Mouse (Mus musculus) spleen, adult 2 months (tissue): ENCODE results near the gene Olfr18. TPM values are rescaled to one million over a fixed set of nuclear protein-coding genes. Genes with fewer than 3 reads are reported as not detected.

Experiments
- DNase-seq, 2 experiments: peaks; one replicate each; pipeline versions ENCODE4 v3.0.0 to v3.0.0-alpha.2; 2012 to 2021; ENCODE audit warnings: low spot score in 2 of 2, low read depth in 1 of 2
- H3K27ac ChIP-seq: fragments of 200-500 bp; 2 replicates; pipeline ENCODE4 v1.5.1; 2012; ENCODE audit warnings: low read length, inconsistent platforms; ENCODE audit not compliant: insufficient read depth
- H3K27me3 ChIP-seq: fragments of 200-500 bp; 2 replicates; pipeline ENCODE4 v1.6.1; 2012; ENCODE audit warnings: mild to moderate bottlenecking, moderate library complexity, low read length, inconsistent platforms; ENCODE audit not compliant: control insufficient read depth, insufficient read depth
- H3K36me3 ChIP-seq: fragments of 200-500 bp; 2 replicates; pipeline ENCODE4 v1.6.1; 2012; ENCODE audit warnings: mild to moderate bottlenecking, low read length, inconsistent platforms; ENCODE audit not compliant: control insufficient read depth, insufficient read depth
- H3K4me1 ChIP-seq: fragments of 200-500 bp; 2 replicates; pipeline ENCODE4 v1.6.1; 2011; ENCODE audit warnings: inconsistent platforms; ENCODE audit not compliant: control insufficient read depth, insufficient read depth, insufficient read length
- H3K4me3 ChIP-seq: fragments of 200-500 bp; 2 replicates; pipeline ENCODE4 v1.5.1; 2011; ENCODE audit warnings: mild to moderate bottlenecking, inconsistent platforms; ENCODE audit not compliant: insufficient read depth, insufficient read length; ENCODE audit errors: extremely low read depth
- CTCF ChIP-seq: fragments of 200-500 bp; IDR thresholded peaks from 2 replicates; pipeline ENCODE4 v1.5.1; 2011; ENCODE audit warnings: mild to moderate bottlenecking, inconsistent platforms; ENCODE audit not compliant: insufficient read depth, insufficient read length, insufficient replicate concordance; ENCODE audit errors: extremely low read depth
- POLR2A ChIP-seq: fragments of 200-500 bp; IDR thresholded peaks from 2 replicates; pipeline ENCODE4 v1.6.1; 2011; ENCODE audit warnings: low read depth, low read length, inconsistent platforms
- WGBS: fragments of 180-500 bp; shearing (Covaris S2); methylation state at CpG from one replicate; pipeline ENCODE4 v1.1.7; 2018; 5-methylcytosine and 5-hydroxymethylcytosine counted together
- polyA plus RNA-seq: library from polyadenylated mRNA; depleted of rRNA; stranded (reverse); fragments of >200 nt; gene quantifications from 2 replicates; pipeline ENCODE4 v1.2.3, GENCODE M21; 2012; rRNA removed

Gene Olfr18
- polyA plus RNA-seq, result not detected in 2 replicates

DNA sequence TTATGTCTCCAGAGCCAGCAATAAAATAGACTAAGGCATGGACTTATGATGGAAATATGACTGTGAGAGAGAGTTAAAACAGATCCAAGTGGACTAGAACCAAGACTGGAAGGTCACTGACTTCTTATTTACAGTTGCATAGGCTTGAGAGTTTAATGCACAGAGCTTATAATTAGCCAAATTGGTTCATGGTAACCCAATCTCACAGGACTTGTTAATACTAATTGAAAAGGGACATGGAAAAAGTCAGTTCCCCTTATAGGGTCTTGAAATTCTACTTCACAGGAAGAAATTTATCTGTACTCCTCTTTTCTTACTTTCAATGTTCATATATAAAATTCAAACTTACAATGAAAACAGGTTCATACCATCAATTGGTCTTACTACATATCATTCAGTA lies at the start of gene Olfr18:
TSS of gene Olfr18 (minus strand) at position 101 of the 400 bp plus-strand sequence.
- TF ChIP-seq CTCF (no peak), POLR2A (no peak)
- no peak within 1 kb of the TSS for H3K27ac ChIP-seq

DNA sequence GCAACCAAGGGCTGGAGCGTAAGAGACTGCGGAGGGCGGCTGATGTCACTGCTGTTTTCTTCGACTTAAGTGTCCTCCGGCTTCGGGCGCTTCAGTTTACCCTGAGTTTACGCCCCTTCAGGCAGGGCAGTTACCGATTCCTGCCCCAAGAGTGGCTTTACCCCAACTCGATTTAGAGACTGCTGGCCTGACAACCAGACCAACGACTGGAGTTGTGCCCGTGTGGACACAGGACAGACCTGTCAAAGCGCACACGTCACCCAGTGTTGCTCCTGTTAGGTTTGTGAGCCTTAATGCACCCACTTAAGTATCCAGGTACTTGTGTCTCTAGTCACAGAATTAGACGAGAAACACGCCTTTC lies 49.4 kb upstream of the Olfr18 start:
- no peak for TF ChIP-seq CTCF
- no peak for TF ChIP-seq POLR2A
- 11% methylated on average over 16 of the region's 16 CpGs for WGBS
- H3K27ac ChIP-seq, result peak overlapping the region; percentile 57

More for the DNA sequence above, at the start of gene Olfr18:
- no peak for DNase-seq
- H3K4me1 ChIP-seq, result no peaks in the 10 kb centered on the region
- no peak within 1 kb of the TSS for H3K4me3 ChIP-seq
- no peaks in the 10 kb centered on the region for H3K36me3 ChIP-seq
- H3K27me3 ChIP-seq, result no peaks in the 10 kb centered on the region

DNA sequence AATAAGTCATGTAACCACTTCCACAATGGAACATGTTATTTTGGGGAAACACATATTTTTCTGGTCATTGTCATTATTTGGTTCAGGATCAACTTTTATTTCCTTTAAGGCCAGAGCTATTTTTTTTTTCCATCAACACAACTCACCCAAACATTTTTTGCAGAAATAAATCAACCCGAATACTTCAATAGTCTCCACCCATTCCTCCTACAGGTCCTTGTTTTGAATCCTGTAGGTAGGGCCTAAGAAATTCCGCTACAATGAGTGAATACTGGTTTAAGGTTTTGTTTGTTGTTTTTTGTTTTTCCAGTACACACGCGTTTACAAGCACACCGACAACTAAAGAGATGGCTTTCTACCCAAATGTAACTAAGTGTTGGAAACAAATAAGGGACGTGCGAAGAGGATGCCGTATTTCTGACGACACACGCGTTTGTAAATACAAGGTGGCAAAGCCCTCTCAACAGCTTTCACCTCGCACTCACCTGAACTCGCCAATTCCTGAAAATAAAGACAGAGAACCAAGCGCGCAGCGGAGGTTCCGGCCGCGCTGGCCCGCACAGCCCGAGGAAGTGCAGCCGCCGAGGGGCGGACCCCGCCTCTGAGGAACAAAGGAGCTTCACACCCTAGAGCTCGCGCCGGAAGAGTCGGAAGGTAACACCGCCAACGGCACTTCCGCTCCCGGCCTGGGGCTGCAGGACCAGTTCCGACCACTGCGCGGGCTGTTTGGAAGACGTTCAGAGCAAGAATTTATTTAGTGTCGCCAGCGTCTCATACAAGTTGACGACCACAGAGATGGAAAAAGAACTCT lies 48.8 kb upstream of the Olfr18 start, which contains the start of gene Zfp560:
TSS of gene Zfp560 (minus strand) at position 646 of the 811 bp plus-strand sequence.
- Histone ChIP-seq H3K27ac (peak within 1 kb of the TSS; percentile 62), H3K4me3 (peak within 1 kb of the TSS; percentile 74), H3K36me3 (no peaks in the 10 kb centered on the region), H3K27me3 (no peaks in the 10 kb centered on the region), H3K4me1 (no peaks in the 10 kb centered on the region)
- peak; percentile 81 to 88 for DNase-seq
- TF ChIP-seq CTCF, result peak; percentile 70
- no peak for TF ChIP-seq POLR2A
- 2% methylated on average over 40 of the region's 40 CpGs for WGBS

More for the DNA sequence above, 49.4 kb upstream of the Olfr18 start:
- no peak for DNase-seq
- no peaks in the 10 kb centered on the region for H3K27me3 ChIP-seq
- H3K4me3 ChIP-seq, result peak overlapping the region; percentile 74
- H3K36me3 ChIP-seq, result no peaks in the 10 kb centered on the region
- no peaks in the 10 kb centered on the region for H3K4me1 ChIP-seq

DNA sequence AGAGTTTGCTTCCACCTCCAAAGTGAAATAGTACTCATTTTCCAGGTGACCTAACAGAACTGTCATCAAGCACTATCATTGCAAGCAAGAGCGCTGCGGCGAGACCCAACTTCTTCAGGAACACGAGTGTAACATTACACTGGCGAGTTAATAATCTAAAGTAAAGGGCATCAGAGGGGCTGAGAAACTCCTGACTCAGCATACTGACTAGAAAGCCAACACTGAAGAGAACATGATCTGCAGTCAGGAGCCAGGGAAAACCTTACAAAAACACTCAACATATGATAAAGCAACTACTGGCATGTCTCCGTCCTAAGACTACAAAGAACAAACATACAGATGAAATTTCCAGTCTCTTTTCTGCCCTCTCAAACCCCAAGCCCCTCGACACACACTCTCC lies 47.8 kb upstream of the Olfr18 start:
- no peaks in the 10 kb centered on the region for H3K36me3 ChIP-seq
- TF ChIP-seq CTCF (no peak), POLR2A (no peak)
- no peaks in the 10 kb centered on the region for H3K27me3 ChIP-seq
- WGBS, result 92% methylated on average over 7 of the region's 7 CpGs
- H3K4me3 ChIP-seq, result no peak overlapping the region
- DNase-seq, result no peak
- H3K4me1 ChIP-seq, result no peaks in the 10 kb centered on the region
- H3K27ac ChIP-seq, result no peak overlapping the region

DNA sequence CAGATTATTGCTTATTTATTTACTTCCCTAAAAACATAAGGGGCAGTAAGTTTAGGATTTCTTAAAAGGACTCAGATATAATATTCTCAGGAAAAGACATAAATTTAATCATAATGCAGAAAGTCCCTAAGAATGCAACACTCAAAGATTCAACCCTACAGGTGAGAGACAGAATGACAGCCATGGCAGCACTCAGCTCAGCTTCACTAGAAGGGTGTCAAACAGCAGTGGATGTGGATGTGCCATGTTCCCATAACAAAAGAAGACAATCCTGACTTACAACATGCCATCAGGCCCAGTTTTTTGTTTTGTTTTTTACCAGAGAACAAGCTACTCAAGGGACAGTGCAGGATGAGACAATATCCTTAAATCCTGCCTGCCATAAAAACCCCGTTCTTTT lies 38.8 kb upstream of the Olfr18 start:
- Histone ChIP-seq H3K36me3 (no peaks in the 10 kb centered on the region), H3K4me1 (no peaks in the 10 kb centered on the region), H3K4me3 (no peak overlapping the region), H3K27me3 (no peaks in the 10 kb centered on the region), H3K27ac (no peak overlapping the region)
- TF ChIP-seq CTCF, result no peak
- TF ChIP-seq POLR2A, result no peak
- DNase-seq, result no peak
- WGBS, result 91% methylated on average over 1 of the region's 1 CpGs

DNA sequence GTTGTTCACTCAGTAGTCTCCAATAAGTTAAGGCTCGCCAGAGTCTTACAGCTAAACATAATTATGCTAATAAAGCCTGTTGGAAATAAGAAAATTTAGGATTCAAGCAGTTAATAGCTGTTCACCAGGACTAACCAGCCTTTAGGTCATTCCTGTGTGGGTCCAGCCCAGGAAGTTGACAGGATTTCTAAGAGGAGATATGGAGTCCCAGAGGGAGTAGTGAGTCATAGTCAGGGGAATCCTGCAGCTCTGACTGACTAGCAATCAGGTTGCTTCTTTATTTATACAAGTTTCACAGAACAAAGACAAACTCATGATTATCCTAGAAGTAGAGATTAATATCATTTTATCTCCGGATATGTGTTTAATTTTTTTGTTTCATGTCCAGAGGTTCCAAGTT lies 31.4 kb upstream of the Olfr18 start:
- Histone ChIP-seq H3K4me3 (no peak overlapping the region), H3K36me3 (no peaks in the 10 kb centered on the region), H3K27ac (no peak overlapping the region), H3K4me1 (no peaks in the 10 kb centered on the region), H3K27me3 (no peaks in the 10 kb centered on the region)
- DNase-seq, result no peak
- WGBS, result 92% methylated on average over 2 of the region's 2 CpGs
- TF ChIP-seq CTCF (no peak), POLR2A (no peak)

DNA sequence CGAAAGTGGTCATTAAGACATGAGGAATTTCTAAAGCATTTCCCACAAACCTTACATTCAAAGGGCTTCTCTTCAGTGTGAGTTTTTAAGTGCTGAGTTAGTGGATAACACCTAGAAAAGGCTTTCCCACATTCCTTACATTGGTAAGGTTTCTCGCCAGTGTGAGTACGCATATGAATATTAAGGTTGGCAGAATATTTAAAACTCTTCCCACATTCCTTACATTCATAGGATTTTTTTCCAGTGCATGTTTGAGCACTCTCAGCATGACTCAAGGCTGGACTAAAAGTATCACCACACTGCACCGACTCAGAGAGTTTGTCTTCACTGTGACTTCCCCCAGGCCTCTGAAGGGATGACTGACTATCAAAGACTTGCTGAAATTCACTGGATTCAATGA lies 12.6 kb upstream of the Olfr18 start:
- H3K4me1 ChIP-seq, result no peaks in the 10 kb centered on the region
- peaks cover 14% of the 10 kb centered on the region for H3K36me3 ChIP-seq
- 92% methylated on average over 4 of the region's 4 CpGs for WGBS

More for the DNA sequence above, 12.6 kb upstream of the Olfr18 start:
- TF ChIP-seq POLR2A (no peak), CTCF (no peak)
- no peak overlapping the region for H3K27ac ChIP-seq
- H3K4me3 ChIP-seq, result no peak overlapping the region
- no peaks in the 10 kb centered on the region for H3K27me3 ChIP-seq
- no peak for DNase-seq
